Mouse (Mus musculus) cerebellum, adult 11 months (tissue): ENCODE measurements at regions not wholly inside any gene's neighbourhood (a gene's known extent, or its start where the extent isn't known, plus 50 kb on each side); places are given as distances from the start of the nearest gene placed in this dataset.

Experiments
- DNase-seq: peaks from one replicate; pipeline ENCODE4 v3.0.0; 2022

GRCm38 (mm10) chr8:74639276-74639675, 233.7 kb upstream of the Isx start:
- DNase-seq, result no peak

- DNase-seq, result no peak
Observed at GRCm38 (mm10) chr8:74640636-74641035, 232.3 kb upstream of the Isx start.

DNA sequence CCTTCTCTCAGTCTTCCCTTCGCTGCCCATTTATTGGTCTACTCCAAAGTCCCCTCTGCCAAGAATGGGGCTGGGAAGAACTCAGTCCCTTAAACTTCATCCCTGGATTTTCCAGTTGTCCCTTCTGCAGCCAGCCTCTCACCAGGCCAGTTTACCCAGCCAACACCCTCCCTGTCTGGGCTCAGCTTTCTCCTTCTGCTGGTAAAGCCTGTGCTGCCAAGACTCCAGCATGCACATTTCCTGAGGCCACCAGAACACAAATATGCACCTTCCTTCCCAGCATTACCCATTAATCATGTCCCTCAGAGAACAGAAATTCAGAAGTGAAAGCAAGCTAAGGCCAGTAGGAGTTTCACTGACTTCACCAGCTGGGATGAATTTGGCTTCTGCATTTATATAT, 213.0 kb upstream of the Isx start:
- DNase-seq, result peak; percentile 13

- DNase-seq, result no peak
Observed at GRCm38 (mm10) chr8:74688342-74688741, 184.6 kb upstream of the Isx start.

- no peak for DNase-seq
Observed at GRCm38 (mm10) chr8:74696001-74696400, 177.0 kb upstream of the Isx start.

GRCm38 (mm10) chr8:74697317-74697716, 175.7 kb upstream of the Isx start:
- DNase-seq, result no peak

GRCm38 (mm10) chr8:74712617-74713016, 160.4 kb upstream of the Isx start:
- DNase-seq, result no peak

- no peak for DNase-seq
Observed at GRCm38 (mm10) chr8:74716030-74716429, 156.9 kb upstream of the Isx start.

GRCm38 (mm10) chr8:74764728-74765127, 108.2 kb upstream of the Isx start:
- DNase-seq, result no peak

DNA sequence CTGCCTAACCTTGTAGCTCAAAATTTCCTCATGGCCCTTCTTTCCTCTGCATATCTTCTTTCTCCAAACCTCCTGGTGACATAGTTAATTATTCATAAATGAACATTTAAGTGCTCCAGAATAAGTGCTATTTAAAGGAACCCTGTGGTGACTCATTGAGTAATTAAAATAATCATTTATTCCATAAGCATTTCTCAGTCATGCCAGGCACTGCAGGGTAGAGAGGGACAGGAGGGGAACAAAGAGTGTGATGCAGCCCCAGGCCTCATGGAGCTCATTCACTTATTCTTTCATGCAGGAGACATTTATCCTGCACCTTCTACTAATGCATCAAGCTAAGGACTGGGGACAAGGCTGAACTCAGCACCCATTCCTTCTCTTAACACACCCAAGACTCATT, 97.4 kb upstream of the Isx start:
- DNase-seq, result no peak

- DNase-seq, result no peak
Observed at GRCm38 (mm10) chr8:74781087-74781486, 91.9 kb upstream of the Isx start.

GRCm38 (mm10) chr8:74808685-74809084, 64.3 kb upstream of the Isx start:
- DNase-seq, result no peak

DNA sequence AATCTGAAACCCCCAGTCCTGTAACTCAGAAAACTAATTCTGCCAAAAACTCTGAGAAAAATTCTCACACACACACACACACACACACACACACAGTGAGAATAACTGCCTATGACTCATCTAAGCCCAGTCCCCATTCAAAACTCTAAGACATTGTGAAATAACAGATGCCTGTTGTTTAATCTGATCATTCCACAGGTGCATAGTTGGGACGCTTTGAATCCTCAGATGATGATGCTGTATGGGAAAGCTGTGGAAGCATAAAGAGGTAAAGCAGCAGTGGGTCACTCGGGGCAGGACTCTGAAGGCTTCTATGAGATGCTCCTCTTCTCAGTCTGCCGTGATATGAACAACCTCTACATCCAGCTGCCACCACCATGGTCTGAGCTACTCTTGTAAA, 62.9 kb upstream of the Isx start:
- no peak for DNase-seq

GRCm38 (mm10) chr8:74818434-74818833, 54.5 kb upstream of the Isx start:
- DNase-seq, result no peak

DNA sequence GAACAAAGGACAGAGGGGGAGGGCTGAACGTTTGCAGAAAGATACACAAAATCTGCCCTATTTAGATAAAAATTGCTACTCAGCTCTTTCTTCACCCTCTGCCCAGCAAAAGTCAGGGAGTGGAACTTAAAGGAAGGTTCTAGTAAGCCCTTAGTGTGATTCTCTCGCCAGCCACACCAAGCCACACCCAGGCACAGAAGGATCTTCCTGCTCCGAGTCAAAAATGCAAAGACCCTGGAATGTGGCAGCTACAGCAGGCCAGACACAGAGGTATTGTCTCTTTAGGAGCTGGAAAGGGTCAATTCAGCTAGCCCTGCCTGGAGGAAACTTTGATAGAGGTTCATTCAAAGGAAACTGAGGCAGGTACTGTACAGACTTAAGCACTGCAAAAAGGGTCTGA, 52.3 kb upstream of the Isx start:
- no peak for DNase-seq

GRCm38 (mm10) chr8:74822288-74822687, 50.7 kb upstream of the Isx start:
- no peak for DNase-seq
